Mouse (Mus musculus) thymus, adult 2 months (tissue): ENCODE data around the gene Apoe.

Experiments used
- CTCF ChIP-seq: fragments of 200-500 bp; IDR thresholded peaks from 2 replicates; pipeline ENCODE4 v1.5.1; 2012; ENCODE audit warnings: mild to moderate bottlenecking, control low read depth, low read length, moderate library complexity, borderline replicate concordance; ENCODE audit not compliant: control insufficient read depth, poor library complexity, insufficient read depth; ENCODE audit errors: extremely low read depth
- POLR2A ChIP-seq: fragments of 200-500 bp; IDR thresholded peaks from 2 replicates; pipeline ENCODE4 v1.6.1; 2012; ENCODE audit warnings: mild to moderate bottlenecking, low read length, control low read depth, moderate library complexity; ENCODE audit not compliant: control insufficient read depth, poor library complexity, insufficient read depth; ENCODE audit errors: extremely low read depth

DNA sequence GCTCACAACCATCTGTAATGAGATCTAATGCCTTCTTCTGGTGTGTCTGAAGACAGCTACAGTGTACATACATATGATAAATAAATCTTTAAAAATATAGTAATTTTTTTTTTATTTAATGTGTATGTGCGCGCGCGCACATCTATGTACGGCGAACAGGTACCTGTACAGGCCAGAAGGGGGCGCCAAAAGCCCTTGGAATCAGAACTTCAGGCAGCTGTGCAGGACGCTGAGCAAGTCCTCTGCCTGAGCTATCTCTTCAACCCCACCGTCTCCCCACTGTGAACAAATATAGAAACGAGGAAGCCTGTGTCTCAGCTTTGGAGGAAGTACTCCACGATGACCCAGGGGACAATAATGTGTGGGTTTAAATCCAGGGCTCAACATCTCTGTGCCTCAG lies 41.3 kb upstream of the Apoe start:
- no peak for TF ChIP-seq POLR2A
- TF ChIP-seq CTCF, result no peak
